Mouse (Mus musculus) hindbrain, embryonic 15.5 days (tissue): ENCODE results near the gene Tpmt. TPM values are rescaled to one million over a fixed set of nuclear protein-coding genes. Genes with fewer than 3 reads are reported as not detected.
A peak's percentile ranks its signal among the peaks of the same experiment; 100 is the strongest.

Experiments used
- ATAC-seq: fragments of 200-750 bp; cut with Nextera tagmentation; 2 replicates; pipeline ENCODE4 v1.8.0; 2017; ENCODE audit warnings: low read depth, moderate number of reproducible peaks, moderate TSS enrichment; ENCODE audit not compliant: low FRiP score
- H3K27ac ChIP-seq: fragments of 300-500 bp; sonication (generic); replicated peaks from 2 replicates; pipeline ENCODE4 v1.5.1; 2015; ENCODE audit warnings: mild to moderate bottlenecking, inconsistent platforms
- H3K27me3 ChIP-seq: fragments of 300-500 bp; sonication (generic); 2 replicates; pipeline ENCODE4 v1.6.1; 2015; ENCODE audit warnings: control low read depth, inconsistent platforms
- H3K36me3 ChIP-seq: fragments of 300-500 bp; sonication (generic); 2 replicates; pipeline ENCODE4 v1.6.1; 2015; ENCODE audit warnings: control low read depth, inconsistent platforms
- H3K4me1 ChIP-seq: fragments of 300-500 bp; sonication (generic); replicated peaks from 2 replicates; pipeline ENCODE4 v1.6.1; 2015; ENCODE audit warnings: control low read depth, inconsistent platforms
- H3K4me2 ChIP-seq: fragments of 300-500 bp; sonication (generic); 2 replicates; pipeline ENCODE4 v1.6.1; 2015; ENCODE audit warnings: moderate library complexity, mild to moderate bottlenecking, inconsistent platforms
- H3K4me3 ChIP-seq: fragments of 300-500 bp; sonication (generic); 2 replicates; pipeline ENCODE4 v1.5.1; 2015; ENCODE audit warnings: mild to moderate bottlenecking, inconsistent platforms
- H3K9ac ChIP-seq: fragments of 300-500 bp; sonication (generic); 2 replicates; pipeline ENCODE4 v1.6.1; 2015; ENCODE audit warnings: inconsistent platforms
- H3K9me3 ChIP-seq: fragments of 300-500 bp; sonication (generic); 2 replicates; pipeline ENCODE4 v1.6.1; 2016; ENCODE audit warnings: control low read depth, inconsistent platforms
- WGBS: fragments of 180-500 bp; shearing (Covaris S2); methylation state at CpG from one replicate; pipeline ENCODE4 v1.1.7; 2015; 5-methylcytosine and 5-hydroxymethylcytosine counted together
- polyA plus RNA-seq: library from polyadenylated mRNA; unstranded; fragments of >200 nt; fragmentation: Nextera tagmentation; extraction: Ambion mirVana; gene quantifications from 2 replicates; pipeline ENCODE4 v1.2.1, GENCODE M21; 2015

Gene Tpmt
- polyA plus RNA-seq, 1 experiment from 2014 or later, result 20.5 TPM

GRCm38 (mm10) chr13:47063985-47064760 lies 19.6 kb upstream of the Tpmt start:
- H3K9ac ChIP-seq, result no peak overlapping the region
- no peak overlapping the region for H3K27ac ChIP-seq
- no peak overlapping the region for H3K4me3 ChIP-seq
- 83% methylated on average over 15 of the region's 15 CpGs for WGBS
- H3K4me2 ChIP-seq, result no peak overlapping the region
- no peaks in the 10 kb centered on the region for H3K9me3 ChIP-seq
- H3K4me1 ChIP-seq, result no peaks in the 10 kb centered on the region
- no peaks in the 10 kb centered on the region for H3K27me3 ChIP-seq
- ATAC-seq, result no peak
- peaks cover 66% of the 10 kb centered on the region for H3K36me3 ChIP-seq

GRCm38 (mm10) chr13:47062756-47063155 lies 18.2 kb upstream of the Tpmt start:
- H3K4me2 ChIP-seq, result no peak overlapping the region

GRCm38 (mm10) chr13:47056781-47057180 lies 12.2 kb upstream of the Tpmt start:
- Histone ChIP-seq H3K27ac (no peak overlapping the region), H3K4me1 (no peaks in the 10 kb centered on the region), H3K9me3 (no peaks in the 10 kb centered on the region), H3K9ac (no peak overlapping the region), H3K4me2 (no peak overlapping the region), H3K4me3 (no peak overlapping the region), H3K27me3 (no peaks in the 10 kb centered on the region), H3K36me3 (peaks cover 42% of the 10 kb centered on the region)
- WGBS, result 94% methylated on average over 5 of the region's 5 CpGs
- ATAC-seq, result no peak

More at GRCm38 (mm10) chr13:47062756-47063155, 18.2 kb upstream of the Tpmt start:
- Histone ChIP-seq H3K4me1 (no peaks in the 10 kb centered on the region), H3K27me3 (no peaks in the 10 kb centered on the region), H3K9me3 (no peaks in the 10 kb centered on the region), H3K4me3 (no peak overlapping the region), H3K9ac (no peak overlapping the region), H3K36me3 (peaks cover 68% of the 10 kb centered on the region), H3K27ac (no peak overlapping the region)
- no peak for ATAC-seq
- 95% methylated on average over 17 of the region's 17 CpGs for WGBS

GRCm38 (mm10) chr13:47056126-47056525 lies 11.6 kb upstream of the Tpmt start:
- WGBS, result 91% methylated on average over 11 of the region's 11 CpGs
- Histone ChIP-seq H3K36me3 (peaks cover 38% of the 10 kb centered on the region), H3K9me3 (no peaks in the 10 kb centered on the region), H3K27me3 (no peaks in the 10 kb centered on the region), H3K27ac (no peak overlapping the region), H3K4me2 (no peak overlapping the region), H3K9ac (no peak overlapping the region), H3K4me1 (no peaks in the 10 kb centered on the region), H3K4me3 (no peak overlapping the region)
- no peak for ATAC-seq

- no peak overlapping the region for H3K27ac ChIP-seq
- H3K9ac ChIP-seq, result no peak overlapping the region
- no peaks in the 10 kb centered on the region for H3K4me1 ChIP-seq
- 29% methylated on average over 10 of the region's 10 CpGs for WGBS
- no peaks in the 10 kb centered on the region for H3K9me3 ChIP-seq
- H3K4me3 ChIP-seq, result no peak overlapping the region
- no peak for ATAC-seq
- no peaks in the 10 kb centered on the region for H3K27me3 ChIP-seq
- H3K36me3 ChIP-seq, result peaks cover 34% of the 10 kb centered on the region
- no peak overlapping the region for H3K4me2 ChIP-seq
These were observed 9.4 kb upstream of the Tpmt start for GRCm38 (mm10) chr13:47053971-47054370.

GRCm38 (mm10) chr13:47050009-47050408 lies 5.5 kb upstream of the Tpmt start:
- no peak for ATAC-seq
- H3K4me3 ChIP-seq, result no peak overlapping the region
- H3K9ac ChIP-seq, result no peak overlapping the region
- 89% methylated on average over 4 of the region's 4 CpGs for WGBS
- H3K4me1 ChIP-seq, result peaks cover under 1% of the 10 kb centered on the region; the same call in 1 of the 2 replicates
- H3K9me3 ChIP-seq, result no peaks in the 10 kb centered on the region
- no peaks in the 10 kb centered on the region for H3K27me3 ChIP-seq
- no peak overlapping the region for H3K4me2 ChIP-seq
- no peak overlapping the region for H3K27ac ChIP-seq
- H3K36me3 ChIP-seq, result peaks cover 26% of the 10 kb centered on the region

- Histone ChIP-seq H3K4me3 (no peak overlapping the region), H3K27me3 (no peaks in the 10 kb centered on the region), H3K4me1 (peaks cover 9% of the 10 kb centered on the region), H3K9ac (no peak overlapping the region), H3K27ac (no peak overlapping the region), H3K9me3 (no peaks in the 10 kb centered on the region), H3K4me2 (no peak overlapping the region), H3K36me3 (peaks cover 26% of the 10 kb centered on the region)
- WGBS, result 87% methylated on average over 4 of the region's 4 CpGs
- ATAC-seq, result no peak
These were observed 3.5 kb upstream of the Tpmt start for GRCm38 (mm10) chr13:47047996-47048395.

- peak; percentile 39 for ATAC-seq
- Histone ChIP-seq H3K27me3 (no peaks in the 10 kb centered on the region), H3K36me3 (peaks cover 2% of the 10 kb centered on the region), H3K9me3 (no peaks in the 10 kb centered on the region), H3K9ac (peak overlapping the region; percentile 81), H3K4me2 (peak overlapping the region; percentile 74), H3K4me3 (peak overlapping the region; percentile 95), H3K4me1 (peaks cover 18% of the 10 kb centered on the region), H3K27ac (peak overlapping the region; percentile 84)
- WGBS, result 1% methylated on average over 45 of the region's 45 CpGs
These were observed 512 bp downstream of the Tpmt start for GRCm38 (mm10) chr13:47043833-47044616.

- Histone ChIP-seq H3K36me3 (no peaks in the 10 kb centered on the region), H3K4me2 (peak within 1 kb of the TSS; percentile 74), H3K27ac (peak within 1 kb of the TSS; percentile 84), H3K4me1 (peaks cover 18% of the 10 kb centered on the region), H3K9ac (peak within 1 kb of the TSS; percentile 81), H3K9me3 (no peaks in the 10 kb centered on the region), H3K27me3 (no peaks in the 10 kb centered on the region), H3K4me3 (peak within 1 kb of the TSS; percentile 95)
- WGBS, result under 1% methylated on average over 47 of the region's 48 CpGs
- peak; percentile 97 for ATAC-seq
These were observed 1.4 kb downstream of the Tpmt start, which contains the start of gene Kdm1b for GRCm38 (mm10) chr13:47043030-47043680. Kdm1b (plus strand) TSS chr13:47043499.

- no peak for ATAC-seq
- peak overlapping the region; percentile 84; the same call in 1 of the 2 replicates for H3K27ac ChIP-seq
These were observed 2.4 kb downstream of the Tpmt start for GRCm38 (mm10) chr13:47042024-47042633.

GRCm38 (mm10) chr13:47040061-47040460 lies 4.5 kb downstream of the Tpmt start:
- H3K27me3 ChIP-seq, result no peaks in the 10 kb centered on the region
- 93% methylated on average over 5 of the region's 5 CpGs for WGBS
- no peaks in the 10 kb centered on the region for H3K9me3 ChIP-seq
- H3K4me3 ChIP-seq, result no peak overlapping the region
- no peaks in the 10 kb centered on the region for H3K36me3 ChIP-seq
- peaks cover 18% of the 10 kb centered on the region for H3K4me1 ChIP-seq
- no peak for ATAC-seq
- no peak overlapping the region for H3K9ac ChIP-seq
- no peak overlapping the region for H3K27ac ChIP-seq
- no peak overlapping the region for H3K4me2 ChIP-seq

More at GRCm38 (mm10) chr13:47042024-47042633, 2.4 kb downstream of the Tpmt start:
- Histone ChIP-seq H3K4me1 (peaks cover 18% of the 10 kb centered on the region), H3K27me3 (no peaks in the 10 kb centered on the region), H3K4me3 (peak overlapping the region; percentile 95), H3K9ac (peak overlapping the region; percentile 81; the same call in 1 of the 2 replicates), H3K4me2 (peak overlapping the region; percentile 74), H3K9me3 (no peaks in the 10 kb centered on the region), H3K36me3 (no peaks in the 10 kb centered on the region)
- 48% methylated on average over 8 of the region's 8 CpGs for WGBS
